In the genomic region with DNA sequence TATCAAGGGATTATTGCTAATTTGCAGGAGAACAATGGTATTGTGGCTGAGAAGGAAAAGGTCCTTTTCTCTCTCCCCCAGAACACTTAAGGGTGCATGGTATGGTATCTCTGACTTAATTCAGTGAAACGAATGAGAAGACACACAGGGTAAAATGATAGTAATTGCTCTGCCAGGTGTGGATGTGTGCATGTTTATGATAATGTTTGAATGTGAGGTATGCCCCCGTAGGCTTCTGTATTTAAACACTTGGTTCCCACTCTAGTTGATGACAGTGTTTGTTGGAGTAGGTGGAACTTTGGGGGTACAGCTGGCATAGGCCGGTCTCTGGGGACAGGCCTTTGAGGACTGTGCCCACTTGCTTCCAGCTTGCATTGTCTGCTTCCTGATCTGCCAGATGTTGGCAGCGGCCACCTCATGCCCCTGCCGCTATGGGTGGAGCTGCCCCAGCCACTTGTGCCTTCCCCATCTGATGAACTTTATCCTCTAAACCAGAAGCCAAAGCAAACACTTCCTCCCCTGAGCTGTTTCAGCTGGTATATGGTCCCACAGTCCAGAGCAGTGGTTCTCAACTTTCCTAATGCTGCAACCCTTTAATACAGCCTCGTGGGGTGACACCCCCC, we compare ENCODE assay signal across 14 mouse cellular contexts. TPM values are rescaled to one million over a fixed set of nuclear protein-coding genes. Genes with fewer than 3 reads are reported as not detected.
DNase-seq lines count a peak whose midpoint lies in the region; TF ChIP-seq lines count a peak whose summit lies in the region.
"Had no signal": no experiment of that assay in that cellular context is flagged by ENCODE, and none has a peak within 500 bp of the region (broad histone marks: within the 10 kb centered on the region; RNA-seq: fewer than 3 reads in every experiment).

No protein-coding gene starts in this region.

- no peaks in the 10 kb centered on the region for H3K36me3 ChIP-seq in heart, embryonic 10.5 days
- H3K36me3 ChIP-seq in MEL (ENCODE audit: control insufficient read depth in 1 of 2, insufficient read depth in 2 of 2, low read length in 2 of 2), result peaks cover 0 to 44% of the 10 kb centered on the region in 2 experiments; a peak in 2 of 4 replicates
- H3K36me3 ChIP-seq in thymus, adult 2 months (ENCODE audit: control insufficient read depth, insufficient read depth, low read length), result no peaks in the 10 kb centered on the region
- H3K36me3 ChIP-seq: embryonic facial prominence, embryonic 12.5 days; G1E had no signal

- TF ChIP-seq EP300 in MEL (IDR thresholded peaks at IDR 0.05; ENCODE audit: low read depth in 1 of 2, low read length in 2 of 2), result peak; percentile 50 to 66

- WGBS in heart, embryonic 10.5 days, result 73% methylated on average over 6 of the region's 6 CpGs
- WGBS in large intestine, adult 2 months, result 23% methylated on average over 6 of the region's 6 CpGs
- 26% methylated on average over 6 of the region's 6 CpGs for WGBS in thymus, adult 2 months

- no peak for TF ChIP-seq POLR2A in MEL (IDR thresholded peaks at IDR 0.05; ENCODE audit: control insufficient read depth in 1 of 2, insufficient read depth in 1 of 2, low read depth in 1 of 2, low read length in 2 of 2, poor library complexity in 1 of 2)
- TF ChIP-seq POLR2A in thymus, adult 2 months (IDR thresholded peaks at IDR 0.05; ENCODE audit: control insufficient read depth, extremely low read depth, insufficient read depth, low read length, poor library complexity), result no peak

- DNase-seq in heart, adult 11 months, result peak; percentile 76
- no peak for DNase-seq in heart, embryonic 10.5 days (ENCODE audit: low spot score)
- peak; percentile 75 for DNase-seq in MEL (ENCODE audit: low read depth, low spot score)
- peak; percentile 59 for DNase-seq in large intestine, adult 2 months (ENCODE audit: low read depth, low spot score)
- peak; percentile 22 for DNase-seq in thymus, adult 2 months
- no peak for DNase-seq in heart, adult 8-10 months (ENCODE audit: low spot score)
- no peak for DNase-seq in layer of hippocampus, adult 9-10 months (ENCODE audit: low spot score)
- no peak for DNase-seq in urinary bladder, postnatal 4 days (ENCODE audit: low spot score in 2 of 2)
- DNase-seq: cerebellum, adult 9-11 months; gastrocnemius, postnatal 10 days; lung, embryonic 14.5 days; right cerebral cortex, postnatal 4 days had no signal

- H3K4me1 ChIP-seq in heart, embryonic 10.5 days, result 0 out of 2 replicates have a peak, but pooled peaks cover 4% of the 10 kb centered on the region
- H3K4me1 ChIP-seq in MEL (ENCODE audit: control insufficient read depth in 1 of 2, insufficient read depth in 2 of 2, low read length in 2 of 2), result peaks cover 33 to 36% of the 10 kb centered on the region in 2 experiments
- peaks cover 8% of the 10 kb centered on the region for H3K4me1 ChIP-seq in thymus, adult 2 months (replicated peaks; ENCODE audit: control insufficient read depth, insufficient read depth, low read length)
- H3K4me1 ChIP-seq: embryonic facial prominence, embryonic 12.5 days had no signal

- no peak for TF ChIP-seq RAD21 in MEL (IDR thresholded peaks at IDR 0.05; ENCODE audit: low read depth, low read length)

- H3K27ac ChIP-seq in heart, embryonic 10.5 days, result no peak overlapping the region
- peak overlapping the region; percentile 38 for H3K27ac ChIP-seq in MEL (ENCODE audit: control insufficient read depth, low read depth, low read length)
- H3K27ac ChIP-seq in thymus, adult 2 months (ENCODE audit: control insufficient read depth, insufficient read depth, low read length), result no peak overlapping the region
- H3K27ac ChIP-seq: embryonic facial prominence, embryonic 12.5 days had no signal

- H3K27me3 ChIP-seq in heart, embryonic 10.5 days (ENCODE audit: insufficient read depth, poor library complexity, severe bottlenecking), result peaks cover 21% of the 10 kb centered on the region
- H3K27me3 ChIP-seq in MEL (ENCODE audit: control insufficient read depth in 1 of 2, insufficient read depth in 2 of 2, low read length in 2 of 2), result no peaks in the 10 kb centered on the region
- no peaks in the 10 kb centered on the region for H3K27me3 ChIP-seq in thymus, adult 2 months (ENCODE audit: control insufficient read depth, insufficient read depth, low read length)
- H3K27me3 ChIP-seq: embryonic facial prominence, embryonic 12.5 days had no signal

- no peak for TF ChIP-seq CTCF in MEL (IDR thresholded peaks at IDR 0.05 in 2 of 3, conservative IDR thresholded peaks at IDR 0.05 in 1 of 3; ENCODE audit: control insufficient read depth in 1 of 3, insufficient read depth in 1 of 3, low read depth in 2 of 3, low read length in 3 of 3, poor library complexity in 1 of 3, severe bottlenecking in 1 of 3)
- TF ChIP-seq CTCF in thymus, adult 2 months (IDR thresholded peaks at IDR 0.05; ENCODE audit: borderline replicate concordance, control insufficient read depth, extremely low read depth, insufficient read depth, low read length, poor library complexity), result no peak

- H3K4me3 ChIP-seq in heart, embryonic 10.5 days, result no peak overlapping the region
- H3K4me3 ChIP-seq in MEL (ENCODE audit: control insufficient read depth in 1 of 2, insufficient read depth in 1 of 2, low read depth in 2 of 2, low read length in 2 of 2), result 0 out of 4 replicates have a peak overlapping the region, but pooled peaks of 1 of the 2 experiments have one; percentile 29
- H3K4me3 ChIP-seq in thymus, adult 2 months (ENCODE audit: control insufficient read depth, insufficient read depth, low read length), result no peak overlapping the region
- H3K4me3 ChIP-seq: embryonic facial prominence, embryonic 12.5 days had no signal

- H3K9me3 ChIP-seq in heart, embryonic 10.5 days, result no peaks in the 10 kb centered on the region
- no peaks in the 10 kb centered on the region for H3K9me3 ChIP-seq in MEL (replicated peaks; ENCODE audit: insufficient read depth, low read length)
- H3K9me3 ChIP-seq: embryonic facial prominence, embryonic 12.5 days had no signal

- 0 out of 2 replicates have a peak overlapping the region, but pooled peaks have one; percentile 2 for H3K9ac ChIP-seq in MEL (ENCODE audit: control insufficient read depth, low read depth, low read length, poor library complexity, severe bottlenecking)
- H3K9ac ChIP-seq: embryonic facial prominence, embryonic 12.5 days; lung, embryonic 14.5 days had no signal

- H3K79me2 ChIP-seq in MEL (ENCODE audit: control insufficient read depth, insufficient read depth, low read length, poor library complexity), result no peaks in the 10 kb centered on the region

TF ChIP-seq in MEL, 35 proteins besides CTCF, POLR2A, EP300 and RAD21:
- 0 out of 2 replicates have a peak, but pooled peaks have one; percentile 46 for TF ChIP-seq MAZ (IDR thresholded peaks at IDR 0.05; ENCODE audit: low read depth, low read length)
- peak; percentile 42; the same call in 1 of the 2 replicates for TF ChIP-seq RCOR1 (IDR thresholded peaks at IDR 0.05; ENCODE audit: low read depth, low read length)
- TF ChIP-seq MYC (IDR thresholded peaks at IDR 0.05; ENCODE audit: low read depth, low read length), result peak; percentile 42; the same call in 1 of the 2 replicates
- peak; percentile 81 for TF ChIP-seq ETS1 (IDR thresholded peaks at IDR 0.05; ENCODE audit: low read depth, low read length)
- peak; percentile 46 for TF ChIP-seq TAL1 (IDR thresholded peaks at IDR 0.05; ENCODE audit: low read length)
- TF ChIP-seq USF1 (IDR thresholded peaks at IDR 0.05; ENCODE audit: low read depth, low read length), result no peak
- no peak for TF ChIP-seq JUND (IDR thresholded peaks at IDR 0.05; ENCODE audit: low read depth, low read length)
- no peak for TF ChIP-seq ZKSCAN1 (IDR thresholded peaks at IDR 0.05; ENCODE audit: low read depth, low read length)
- 0 out of 2 replicates have a peak, but pooled peaks have one; percentile 27 for TF ChIP-seq HCFC1 (IDR thresholded peaks at IDR 0.05; ENCODE audit: low read depth, low read length)
- TF ChIP-seq SIN3A (IDR thresholded peaks at IDR 0.05; ENCODE audit: low read length), result peak; percentile 36; the same call in 1 of the 2 replicates
- 0 out of 2 replicates have a peak, but pooled peaks have one; percentile 48 for TF ChIP-seq ELF1 (IDR thresholded peaks at IDR 0.05; ENCODE audit: low read depth, low read length)
- TF ChIP-seq CHD2 (IDR thresholded peaks at IDR 0.05; ENCODE audit: low read length), result no peak
- TF ChIP-seq NELFE (IDR thresholded peaks at IDR 0.05; ENCODE audit: low read depth, low read length), result no peak
- peak; percentile 36; the same call in 1 of the 2 replicates for TF ChIP-seq GATA1 (IDR thresholded peaks at IDR 0.05; ENCODE audit: low read depth, low read length)
- no peak for TF ChIP-seq MAFK (IDR thresholded peaks at IDR 0.05; ENCODE audit: borderline replicate concordance, low read depth, low read length)
- peak; percentile 34; the same call in 1 of the 2 replicates for TF ChIP-seq MEF2A (IDR thresholded peaks at IDR 0.05; ENCODE audit: extremely low read depth, insufficient replicate concordance, low read depth, low read length, poor library complexity, severe bottlenecking)
- TF ChIP-seq ZNF384 (IDR thresholded peaks at IDR 0.05; ENCODE audit: low read depth, low read length), result 0 out of 2 replicates have a peak, but pooled peaks have one; percentile 18
- no peak for TF ChIP-seq KAT2A (conservative IDR thresholded peaks at IDR 0.05; ENCODE audit: low read depth, low read length)
- TF ChIP-seq TCF12 (IDR thresholded peaks at IDR 0.05; ENCODE audit: low read depth, low read length), result peak; percentile 50; the same call in 1 of the 2 replicates
- TF ChIP-seq TBP (IDR thresholded peaks at IDR 0.05; ENCODE audit: low read depth, low read length), result 0 out of 2 replicates have a peak, but pooled peaks have one; percentile 11
- TF ChIP-seq POLR2AphosphoS5 (IDR thresholded peaks at IDR 0.05; ENCODE audit: borderline replicate concordance, low read depth, low read length), result no peak
TF ChIP-seq in MEL: peak in this region for 13.

RNA-seq across cellular contexts. Expression of a gene that starts 53.0 kb away (rescaled TPM):
- polyA plus RNA-seq in heart, embryonic 10.5 days (2016; fragmentation: Nextera tagmentation; extraction: Ambion mirVana), result 5.4 and 6.1 TPM in 2 replicates
- 3.2 and 13.9 TPM in 2 replicates for total RNA-seq in MEL (2012; rRNA removed)
- 10 to 100 TPM in 1 of 2 experiments, not detected in 1; 30.1 TPM for polyA plus RNA-seq in MEL (2012; ENCODE audit: insufficient read depth in 1 of 2, insufficient read length in 2 of 2, low read depth in 1 of 2, low replicate concordance in 2 of 2, missing spikeins in 1 of 2)
- 15.1 and 32.8 TPM in 2 replicates for polyA plus RNA-seq in large intestine, adult 2 months (2012; rRNA removed)
- 22.2 and 26.1 TPM in 2 replicates for polyA plus RNA-seq in thymus, adult 2 months (2012; rRNA removed)
- total RNA-seq in heart, adult 8-10 months (2022), result 100 to 1,000 TPM in 2 of 4 experiments, 10 to 100 TPM in 2; 67.8 to 139 (median 92.1) TPM
- polyA plus RNA-seq: G1E had no signal

Comparison
In these comparisons a context has a peak if more than half of its experiments do, and no peak if none do; other contexts are left out.
1. DNase-seq: peak in heart, adult 11 months (single experiment), MEL (single experiment), large intestine, adult 2 months (single experiment) and thymus, adult 2 months (single experiment); none in heart, embryonic 10.5 days (single experiment), heart, adult 8-10 months (single experiment), layer of hippocampus, adult 9-10 months (single experiment) and urinary bladder, postnatal 4 days (0 of 2).